Mouse (Mus musculus): ENCODE measurements around the gene Kifc3.

DNA sequence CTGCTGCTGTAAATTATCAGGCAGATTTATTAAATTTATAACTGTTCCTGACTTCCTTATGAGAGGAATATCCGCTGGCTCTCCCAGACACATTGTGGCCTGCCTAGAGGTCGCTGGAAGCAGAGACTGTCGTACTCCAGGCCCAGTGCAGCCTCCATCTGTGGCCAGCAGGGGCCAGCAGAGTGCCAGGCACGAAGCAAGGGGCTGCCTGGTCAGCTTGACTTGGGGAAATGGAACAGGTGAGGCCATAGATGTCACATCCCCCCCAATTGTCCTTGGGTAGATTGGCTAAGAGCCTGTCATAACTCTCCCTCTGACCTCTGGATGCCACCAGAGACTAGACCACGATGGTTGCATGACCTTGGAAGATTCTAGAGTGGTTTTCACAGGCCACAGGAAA, 103.6 kb downstream of the Kifc3 start:
- TF ChIP-seq CTCF (conservative IDR thresholded peaks at IDR 0.05; ENCODE audit: low read length) (peak; percentile 95), POU5F1 (IDR thresholded peaks at IDR 0.05; ENCODE audit: borderline replicate concordance, low read length) (no peak)
